Mouse (Mus musculus) neural tube, embryonic 15.5 days (tissue): ENCODE data around the gene Ide. TPM values are rescaled to one million over a fixed set of nuclear protein-coding genes. Genes with fewer than 3 reads are reported as not detected.

ENCODE experiments used
- ATAC-seq: fragments of 200-750 bp; cut with Nextera tagmentation; 2 replicates; pipeline ENCODE4 v1.8.0; 2017; ENCODE audit warnings: mild to moderate bottlenecking, moderate TSS enrichment, moderate library complexity; ENCODE audit not compliant: low FRiP score
- H3K27ac ChIP-seq: fragments of 300-500 bp; sonication (generic); replicated peaks from 2 replicates; pipeline ENCODE4 v1.5.1; 2015; ENCODE audit warnings: mild to moderate bottlenecking, inconsistent platforms
- H3K27me3 ChIP-seq: fragments of 300-500 bp; sonication (generic); replicated peaks from 2 replicates; pipeline ENCODE4 v1.6.1; 2015; ENCODE audit warnings: inconsistent platforms
- H3K36me3 ChIP-seq: fragments of 300-500 bp; sonication (generic); 2 replicates; pipeline ENCODE4 v1.6.1; 2015; ENCODE audit warnings: inconsistent platforms
- H3K4me1 ChIP-seq: fragments of 300-500 bp; sonication (generic); 2 replicates; pipeline ENCODE4 v1.6.1; 2015; ENCODE audit warnings: inconsistent platforms
- H3K4me2 ChIP-seq: fragments of 300-500 bp; sonication (generic); 2 replicates; pipeline ENCODE4 v1.6.1; 2015; ENCODE audit warnings: inconsistent platforms, mild to moderate bottlenecking, moderate library complexity
- H3K4me3 ChIP-seq: fragments of 300-500 bp; sonication (generic); replicated peaks from 2 replicates; pipeline ENCODE4 v1.5.1; 2015; ENCODE audit warnings: mild to moderate bottlenecking, inconsistent platforms
- H3K9ac ChIP-seq: fragments of 300-500 bp; sonication (generic); replicated peaks from 2 replicates; pipeline ENCODE4 v1.6.1; 2015; ENCODE audit warnings: mild to moderate bottlenecking, inconsistent platforms
- H3K9me3 ChIP-seq: fragments of 300-500 bp; sonication (generic); replicated peaks from 2 replicates; pipeline ENCODE4 v1.6.1; 2016; ENCODE audit warnings: inconsistent platforms
- WGBS: fragments of 180-500 bp; shearing (Covaris S2); methylation state at CpG from one replicate; pipeline ENCODE4 v1.1.7; 2015; ENCODE audit warnings: mixed read lengths; 5-methylcytosine and 5-hydroxymethylcytosine counted together
- polyA plus RNA-seq: library from polyadenylated mRNA; unstranded; fragments of >200 nt; fragmentation: Nextera tagmentation; extraction: Ambion mirVana; gene quantifications from 2 replicates; pipeline ENCODE4 v1.2.1, GENCODE M21; 2015

Ide gene
- polyA plus RNA-seq, 1 experiment from 2014 or later: 47.2 TPM

GRCm38 (mm10) chr19:37263566-37263942, 74.1 kb downstream of the Ide start:
- no peak overlapping the region for H3K27ac ChIP-seq
- WGBS: 68% methylated on average over 8 of the region's 8 CpGs
- ATAC-seq: no peak
- H3K9me3 ChIP-seq: 0 out of 2 replicates have a peak, but pooled peaks cover 4% of the 10 kb centered on the region
- H3K27me3 ChIP-seq: no peaks in the 10 kb centered on the region
- H3K4me3 ChIP-seq: no peak overlapping the region
- no peak overlapping the region for H3K9ac ChIP-seq
- H3K4me1 ChIP-seq: peaks cover 11% of the 10 kb centered on the region
- H3K36me3 ChIP-seq: peaks cover 4% of the 10 kb centered on the region
- H3K4me2 ChIP-seq: peak overlapping the region; percentile 31; the same call in 1 of the 2 replicates

- no peak overlapping the region for H3K9ac ChIP-seq
- no peak overlapping the region for H3K4me2 ChIP-seq
- no peak overlapping the region for H3K4me3 ChIP-seq
- 79% methylated on average over 4 of the region's 4 CpGs for WGBS
- H3K27me3 ChIP-seq: no peaks in the 10 kb centered on the region
- H3K9me3 ChIP-seq: 0 out of 2 replicates have a peak, but pooled peaks cover 4% of the 10 kb centered on the region
- no peak for ATAC-seq
- no peaks in the 10 kb centered on the region for H3K36me3 ChIP-seq
- H3K27ac ChIP-seq: no peak overlapping the region
- H3K4me1 ChIP-seq: peaks cover 11% of the 10 kb centered on the region
Measured at GRCm38 (mm10) chr19:37262389-37262788, 75.3 kb downstream of the Ide start.

- 93% methylated on average over 9 of the region's 9 CpGs for WGBS
- Histone ChIP-seq H3K36me3 (no peaks in the 10 kb centered on the region), H3K4me2 (no peak overlapping the region), H3K27me3 (no peaks in the 10 kb centered on the region), H3K9ac (no peak overlapping the region), H3K4me3 (no peak overlapping the region), H3K4me1 (no peaks in the 10 kb centered on the region), H3K9me3 (no peaks in the 10 kb centered on the region), H3K27ac (no peak overlapping the region)
- ATAC-seq: no peak
Measured at GRCm38 (mm10) chr19:37255321-37255720, 82.3 kb downstream of the Ide start.

- Histone ChIP-seq H3K36me3 (no peaks in the 10 kb centered on the region), H3K4me3 (no peak overlapping the region), H3K4me2 (no peak overlapping the region), H3K9me3 (no peaks in the 10 kb centered on the region), H3K4me1 (no peaks in the 10 kb centered on the region), H3K27ac (no peak overlapping the region), H3K27me3 (no peaks in the 10 kb centered on the region), H3K9ac (no peak overlapping the region)
- WGBS: 75% methylated on average over 6 of the region's 6 CpGs
- ATAC-seq: no peak
Measured at GRCm38 (mm10) chr19:37252104-37252503, 85.5 kb downstream of the Ide start.

- Histone ChIP-seq H3K27me3 (no peaks in the 10 kb centered on the region), H3K9me3 (no peaks in the 10 kb centered on the region), H3K36me3 (no peaks in the 10 kb centered on the region), H3K4me1 (no peaks in the 10 kb centered on the region), H3K4me3 (no peak overlapping the region), H3K27ac (no peak overlapping the region), H3K4me2 (no peak overlapping the region), H3K9ac (no peak overlapping the region)
- WGBS: 80% methylated on average over 3 of the region's 3 CpGs
- ATAC-seq: no peak
Measured at GRCm38 (mm10) chr19:37248199-37248598, 89.5 kb downstream of the Ide start.

- no peak; the same call in 1 of the 2 replicates for ATAC-seq
- no peak overlapping the region for H3K4me2 ChIP-seq
- H3K4me1 ChIP-seq: no peaks in the 10 kb centered on the region
- H3K36me3 ChIP-seq: no peaks in the 10 kb centered on the region
- no peaks in the 10 kb centered on the region for H3K9me3 ChIP-seq
- no peak overlapping the region for H3K27ac ChIP-seq
- no peak overlapping the region for H3K4me3 ChIP-seq
- H3K9ac ChIP-seq: no peak overlapping the region
- 48% methylated on average over 3 of the region's 3 CpGs for WGBS
- no peaks in the 10 kb centered on the region for H3K27me3 ChIP-seq
Measured at GRCm38 (mm10) chr19:37246859-37247258, 90.8 kb downstream of the Ide start.

GRCm38 (mm10) chr19:37242707-37243106, 94.9 kb downstream of the Ide start:
- H3K4me2 ChIP-seq: no peak overlapping the region
- no peak overlapping the region for H3K27ac ChIP-seq
- H3K36me3 ChIP-seq: no peaks in the 10 kb centered on the region
- H3K4me3 ChIP-seq: no peak overlapping the region
- 44% methylated on average over 2 of the region's 2 CpGs for WGBS
- H3K9ac ChIP-seq: no peak overlapping the region
- no peaks in the 10 kb centered on the region for H3K27me3 ChIP-seq
- H3K9me3 ChIP-seq: no peaks in the 10 kb centered on the region
- ATAC-seq: no peak
- peaks cover 10% of the 10 kb centered on the region for H3K4me1 ChIP-seq

GRCm38 (mm10) chr19:37241201-37241600, 96.5 kb downstream of the Ide start:
- Histone ChIP-seq H3K4me2 (no peak overlapping the region), H3K27me3 (no peaks in the 10 kb centered on the region), H3K9me3 (no peaks in the 10 kb centered on the region), H3K9ac (no peak overlapping the region), H3K27ac (no peak overlapping the region), H3K36me3 (no peaks in the 10 kb centered on the region), H3K4me1 (peaks cover 10% of the 10 kb centered on the region), H3K4me3 (no peak overlapping the region)
- WGBS: 71% methylated on average over 5 of the region's 5 CpGs
- ATAC-seq: no peak

GRCm38 (mm10) chr19:37239096-37239495, 98.6 kb downstream of the Ide start:
- 34% methylated on average over 4 of the region's 4 CpGs for WGBS
- H3K36me3 ChIP-seq: no peaks in the 10 kb centered on the region
- H3K27me3 ChIP-seq: peaks cover 12% of the 10 kb centered on the region; the same call in 1 of the 2 replicates
- no peak overlapping the region for H3K4me3 ChIP-seq
- H3K4me1 ChIP-seq: peaks cover 12% of the 10 kb centered on the region
- no peaks in the 10 kb centered on the region for H3K9me3 ChIP-seq
- ATAC-seq: no peak
- H3K4me2 ChIP-seq: no peak overlapping the region
- H3K9ac ChIP-seq: no peak overlapping the region
- H3K27ac ChIP-seq: no peak overlapping the region

- H3K4me3 ChIP-seq: no peak overlapping the region
- H3K36me3 ChIP-seq: no peaks in the 10 kb centered on the region
- WGBS: 19% methylated on average over 7 of the region's 7 CpGs
- no peak overlapping the region for H3K4me2 ChIP-seq
- peak; percentile 14; the same call in 1 of the 2 replicates for ATAC-seq
- H3K27ac ChIP-seq: no peak overlapping the region
- peaks cover 12% of the 10 kb centered on the region; the same call in 1 of the 2 replicates for H3K27me3 ChIP-seq
- no peak overlapping the region for H3K9ac ChIP-seq
- H3K9me3 ChIP-seq: no peaks in the 10 kb centered on the region
- H3K4me1 ChIP-seq: peaks cover 16% of the 10 kb centered on the region
Measured at GRCm38 (mm10) chr19:37238651-37239050, 99.0 kb downstream of the Ide start.

GRCm38 (mm10) chr19:37237712-37238437, 99.8 kb downstream of the Ide start:
- H3K4me1 ChIP-seq: peaks cover 18% of the 10 kb centered on the region
- H3K27ac ChIP-seq: no peak overlapping the region
- H3K27me3 ChIP-seq: peaks cover 12% of the 10 kb centered on the region; the same call in 1 of the 2 replicates
- ATAC-seq: no peak
- H3K9me3 ChIP-seq: no peaks in the 10 kb centered on the region
- peak overlapping the region; percentile 28 for H3K4me2 ChIP-seq
- no peak overlapping the region for H3K9ac ChIP-seq
- H3K36me3 ChIP-seq: no peaks in the 10 kb centered on the region
- H3K4me3 ChIP-seq: no peak overlapping the region
- 15% methylated on average over 15 of the region's 15 CpGs for WGBS

- no peak for ATAC-seq
- no peak overlapping the region for H3K9ac ChIP-seq
- H3K27me3 ChIP-seq: peaks cover 12% of the 10 kb centered on the region; the same call in 1 of the 2 replicates
- no peaks in the 10 kb centered on the region for H3K36me3 ChIP-seq
- H3K4me2 ChIP-seq: no peak overlapping the region
- peaks cover 18% of the 10 kb centered on the region for H3K4me1 ChIP-seq
- 65% methylated on average over 5 of the region's 5 CpGs for WGBS
- no peaks in the 10 kb centered on the region for H3K9me3 ChIP-seq
- H3K27ac ChIP-seq: no peak overlapping the region
- no peak overlapping the region for H3K4me3 ChIP-seq
Measured at GRCm38 (mm10) chr19:37237306-37237705, 100.3 kb downstream of the Ide start.
